26 mouse cellular contexts compared by ENCODE assay signal in genomic region chr4:145097974-145098373, GRCm38 (mm10).
A peak's percentile ranks its signal among the peaks of the same experiment; 100 is the strongest.
DNase-seq lines count a peak whose midpoint lies in the region; ATAC-seq lines count a peak whose summit lies in the region.
"Had no signal": no experiment of that assay in that cellular context is flagged by ENCODE, and none has a peak within 500 bp of the region (broad histone marks: within the 10 kb centered on the region; RNA-seq: fewer than 3 reads in every experiment).

No protein-coding gene starts in this region.

- H3K9me3 ChIP-seq in liver, embryonic 11.5 days (ENCODE audit: control insufficient read depth, low read length): no peaks in the 10 kb centered on the region
- no peaks in the 10 kb centered on the region for H3K9me3 ChIP-seq in heart, embryonic 12.5 days (replicated peaks)
- H3K9me3 ChIP-seq: heart, embryonic 15.5 days; kidney, embryonic 15.5 days; limb, embryonic 12.5 days; lung, embryonic 15.5 days; stomach, embryonic 15.5 days had no signal

- no peak overlapping the region for H3K9ac ChIP-seq in liver, embryonic 11.5 days (ENCODE audit: low read depth, low read length)
- H3K9ac ChIP-seq in heart, embryonic 12.5 days: no peak overlapping the region
- H3K9ac ChIP-seq: heart, embryonic 15.5 days; hindbrain, embryonic 14.5 days; kidney, embryonic 15.5 days; limb, embryonic 12.5 days; lung, embryonic 15.5 days; stomach, embryonic 15.5 days had no signal

- peak; percentile 72 for ATAC-seq in cerebellum, adult (ENCODE audit: insufficient number of reproducible peaks, low FRiP score, low TSS enrichment)
- no peak for ATAC-seq in liver, embryonic 11.5 days (replicated peaks; ENCODE audit: low FRiP score)
- ATAC-seq in heart, embryonic 12.5 days (ENCODE audit: insufficient number of reproducible peaks, low FRiP score): no peak
- ATAC-seq: forebrain, embryonic 16.5 days; midbrain, embryonic 16.5 days had no signal

- DNase-seq in brain, adult 2 months (ENCODE audit: low read depth, low spot score): peak; percentile 93
- DNase-seq in cerebellum, adult 8-10 months: peak; percentile 97
- DNase-seq in cerebellum, postnatal 25 days: peak; percentile 99
- DNase-seq in liver, embryonic 11.5 days (ENCODE audit: low spot score): no peak
- DNase-seq in heart, postnatal 25 days (ENCODE audit: low spot score): no peak
- DNase-seq: adrenal gland, postnatal 25 days; B cell, adult 2 months; gastrocnemius, postnatal 10 days; heart, postnatal 4 days; kidney, adult 18-20 months; kidney, postnatal 36 days; layer of hippocampus, adult 9-11 months; right cerebral cortex, postnatal 25 days; thymus, postnatal 14 days had no signal

- peaks cover 20% of the 10 kb centered on the region for H3K36me3 ChIP-seq in liver, embryonic 11.5 days (ENCODE audit: control insufficient read depth, insufficient read depth, low read length)
- H3K36me3 ChIP-seq in heart, embryonic 12.5 days: peaks cover 90% of the 10 kb centered on the region

- intact Hi-C loops in heart, postnatal 25 days (cut with DNase I): no loop called here

- no peak overlapping the region for H3K4me3 ChIP-seq in liver, embryonic 11.5 days (ENCODE audit: low read depth, low read length)
- no peak overlapping the region for H3K4me3 ChIP-seq in heart, embryonic 12.5 days
- H3K4me3 ChIP-seq: erythroblast, embryonic 14.5 days; heart, embryonic 15.5 days; kidney, embryonic 15.5 days; limb, embryonic 12.5 days; lung, embryonic 15.5 days; stomach, embryonic 15.5 days had no signal

- H3K27ac ChIP-seq in liver, embryonic 11.5 days (ENCODE audit: low read depth, low read length): no peak overlapping the region
- no peak overlapping the region; the same call in 1 of the 2 replicates for H3K27ac ChIP-seq in heart, embryonic 12.5 days (ENCODE audit: poor library complexity, severe bottlenecking)
- H3K27ac ChIP-seq: hindbrain, embryonic 14.5 days; kidney, embryonic 15.5 days; lung, embryonic 15.5 days; stomach, embryonic 15.5 days had no signal

- H3K4me2 ChIP-seq in liver, embryonic 11.5 days: no peak overlapping the region
- no peak overlapping the region for H3K4me2 ChIP-seq in heart, embryonic 12.5 days
- H3K4me2 ChIP-seq: heart, embryonic 15.5 days; hindbrain, embryonic 14.5 days; kidney, embryonic 15.5 days; limb, embryonic 12.5 days; lung, embryonic 15.5 days; midbrain, embryonic 11.5 days; stomach, embryonic 15.5 days had no signal

- no peaks in the 10 kb centered on the region for H3K4me1 ChIP-seq in liver, embryonic 11.5 days (replicated peaks; ENCODE audit: control insufficient read depth, insufficient read depth, low read length)
- H3K4me1 ChIP-seq in heart, embryonic 12.5 days (replicated peaks): 0 out of 2 replicates have a peak, but pooled peaks cover 4% of the 10 kb centered on the region
- H3K4me1 ChIP-seq: heart, embryonic 15.5 days; kidney, embryonic 15.5 days; lung, embryonic 15.5 days; stomach, embryonic 15.5 days had no signal

- 90% methylated on average over 3 of the region's 3 CpGs for WGBS in liver, embryonic 11.5 days
- WGBS in heart, embryonic 12.5 days: 91% methylated on average over 3 of the region's 3 CpGs

- no peaks in the 10 kb centered on the region for H3K27me3 ChIP-seq in liver, embryonic 11.5 days (replicated peaks; ENCODE audit: control insufficient read depth, insufficient read depth, low read length)
- H3K27me3 ChIP-seq in heart, embryonic 12.5 days (replicated peaks): no peaks in the 10 kb centered on the region
- H3K27me3 ChIP-seq: heart, embryonic 15.5 days; kidney, embryonic 15.5 days; limb, embryonic 12.5 days; lung, embryonic 15.5 days; stomach, embryonic 15.5 days had no signal

Comparison
In these comparisons a context has a peak if more than half of its experiments do, and no peak if none do; other contexts are left out.
1. DNase-seq: peak in brain, adult 2 months (single experiment), cerebellum, adult 8-10 months (single experiment) and cerebellum, postnatal 25 days (2 of 2); none in liver, embryonic 11.5 days (single experiment) and heart, postnatal 25 days (single experiment).